Mouse (Mus musculus): ENCODE measurements around the gene Adarb1. TPM values are rescaled to one million over a fixed set of nuclear protein-coding genes. Genes with fewer than 3 reads are reported as not detected.
A peak's percentile ranks its signal among the peaks of the same experiment; 100 is the strongest.

The Adarb1 gene
- polyA plus RNA-seq, 1 experiment from 2014 or later, result 12.1 TPM

GRCm38 (mm10) chr10:77255231-77255630, 162.8 kb downstream of the Adarb1 start:
- no peak for DNase-seq
- no peak overlapping the region for H3K4me3 ChIP-seq (replicated peaks; ENCODE audit: low read depth, low read length)
- no peaks in the 10 kb centered on the region for H3K9me3 ChIP-seq (ENCODE audit: control insufficient read depth, low read length)
- no peak for ATAC-seq (ENCODE audit: low FRiP score, low TSS enrichment)
- 44% methylated on average over 3 of the region's 3 CpGs for WGBS
- H3K4me1 ChIP-seq (ENCODE audit: control insufficient read depth, insufficient read depth, low read length), result 0 out of 2 replicates have a peak, but pooled peaks cover 7% of the 10 kb centered on the region
- no peaks in the 10 kb centered on the region for H3K27me3 ChIP-seq (ENCODE audit: control insufficient read depth, insufficient read depth, low read length)
- no peak overlapping the region for H3K9ac ChIP-seq (replicated peaks; ENCODE audit: low read length)
- H3K4me2 ChIP-seq (ENCODE audit: low read length), result no peak overlapping the region
- no peak overlapping the region for H3K27ac ChIP-seq (replicated peaks; ENCODE audit: low read depth, low read length)
- no peaks in the 10 kb centered on the region for H3K36me3 ChIP-seq (ENCODE audit: control insufficient read depth, insufficient read depth, low read length)

GRCm38 (mm10) chr10:77252790-77253189, 165.3 kb downstream of the Adarb1 start:
- Histone ChIP-seq H3K4me3 (replicated peaks; ENCODE audit: low read depth, low read length) (no peak overlapping the region), H3K9me3 (ENCODE audit: control insufficient read depth, low read length) (no peaks in the 10 kb centered on the region), H3K27me3 (ENCODE audit: control insufficient read depth, insufficient read depth, low read length) (no peaks in the 10 kb centered on the region), H3K4me2 (ENCODE audit: low read length) (no peak overlapping the region), H3K27ac (replicated peaks; ENCODE audit: low read depth, low read length) (no peak overlapping the region), H3K4me1 (ENCODE audit: control insufficient read depth, insufficient read depth, low read length) (no peaks in the 10 kb centered on the region), H3K36me3 (ENCODE audit: control insufficient read depth, insufficient read depth, low read length) (no peaks in the 10 kb centered on the region), H3K9ac (replicated peaks; ENCODE audit: low read length) (no peak overlapping the region)
- ATAC-seq (ENCODE audit: low FRiP score, low TSS enrichment), result peak; percentile 43; the same call in 1 of the 2 replicates
- peak; percentile 93 for DNase-seq
- WGBS, result under 1% methylated on average over 4 of the region's 4 CpGs

GRCm38 (mm10) chr10:77251784-77252539, 166.1 kb downstream of the Adarb1 start:
- ATAC-seq (ENCODE audit: low FRiP score, low TSS enrichment) (peak; percentile 22; the same call in 1 of the 2 replicates), DNase-seq (no peak)
- Histone ChIP-seq H3K9ac (replicated peaks; ENCODE audit: low read length) (no peak overlapping the region), H3K4me3 (replicated peaks; ENCODE audit: low read depth, low read length) (no peak overlapping the region), H3K4me1 (ENCODE audit: control insufficient read depth, insufficient read depth, low read length) (no peaks in the 10 kb centered on the region), H3K36me3 (ENCODE audit: control insufficient read depth, insufficient read depth, low read length) (no peaks in the 10 kb centered on the region), H3K9me3 (ENCODE audit: control insufficient read depth, low read length) (no peaks in the 10 kb centered on the region), H3K27ac (replicated peaks; ENCODE audit: low read depth, low read length) (no peak overlapping the region), H3K27me3 (ENCODE audit: control insufficient read depth, insufficient read depth, low read length) (no peaks in the 10 kb centered on the region), H3K4me2 (ENCODE audit: low read length) (no peak overlapping the region)
- WGBS, result 75% methylated on average over 18 of the region's 18 CpGs

GRCm38 (mm10) chr10:77251223-77251783, 166.8 kb downstream of the Adarb1 start:
- H3K4me2 ChIP-seq (ENCODE audit: low read length), result no peak overlapping the region
- no peaks in the 10 kb centered on the region for H3K36me3 ChIP-seq (ENCODE audit: control insufficient read depth, insufficient read depth, low read length)
- H3K4me3 ChIP-seq (replicated peaks; ENCODE audit: low read depth, low read length), result no peak overlapping the region
- H3K4me1 ChIP-seq (ENCODE audit: control insufficient read depth, insufficient read depth, low read length), result no peaks in the 10 kb centered on the region
- H3K27me3 ChIP-seq (ENCODE audit: control insufficient read depth, insufficient read depth, low read length), result no peaks in the 10 kb centered on the region
- 67% methylated on average over 18 of the region's 18 CpGs for WGBS
- H3K9me3 ChIP-seq (ENCODE audit: control insufficient read depth, low read length), result no peaks in the 10 kb centered on the region
- peak; percentile 22 for DNase-seq
- ATAC-seq (ENCODE audit: low FRiP score, low TSS enrichment), result no peak
- 0 out of 2 replicates have a peak overlapping the region, but pooled peaks have one; percentile 12 for H3K9ac ChIP-seq (replicated peaks; ENCODE audit: low read length)
- no peak overlapping the region for H3K27ac ChIP-seq (replicated peaks; ENCODE audit: low read depth, low read length)

GRCm38 (mm10) chr10:77247707-77248106, 170.4 kb downstream of the Adarb1 start:
- Histone ChIP-seq H3K4me3 (replicated peaks; ENCODE audit: low read depth, low read length) (no peak overlapping the region), H3K4me2 (ENCODE audit: low read length) (no peak overlapping the region), H3K9me3 (ENCODE audit: control insufficient read depth, low read length) (no peaks in the 10 kb centered on the region), H3K9ac (replicated peaks; ENCODE audit: low read length) (no peak overlapping the region), H3K27me3 (ENCODE audit: control insufficient read depth, insufficient read depth, low read length) (no peaks in the 10 kb centered on the region), H3K4me1 (ENCODE audit: control insufficient read depth, insufficient read depth, low read length) (no peaks in the 10 kb centered on the region), H3K36me3 (ENCODE audit: control insufficient read depth, insufficient read depth, low read length) (no peaks in the 10 kb centered on the region), H3K27ac (replicated peaks; ENCODE audit: low read depth, low read length) (no peak overlapping the region)
- 90% methylated on average over 7 of the region's 7 CpGs for WGBS
- DNase-seq, result no peak
- no peak for ATAC-seq (ENCODE audit: low FRiP score, low TSS enrichment)

- no peak overlapping the region for H3K4me3 ChIP-seq (replicated peaks; ENCODE audit: low read depth, low read length)
- H3K36me3 ChIP-seq (ENCODE audit: control insufficient read depth, insufficient read depth, low read length), result no peaks in the 10 kb centered on the region
- WGBS, result 90% methylated on average over 5 of the region's 5 CpGs
- ATAC-seq (ENCODE audit: low FRiP score, low TSS enrichment) (no peak), DNase-seq (no peak)
- no peak overlapping the region for H3K9ac ChIP-seq (replicated peaks; ENCODE audit: low read length)
- H3K9me3 ChIP-seq (ENCODE audit: control insufficient read depth, low read length), result no peaks in the 10 kb centered on the region
- no peaks in the 10 kb centered on the region for H3K27me3 ChIP-seq (ENCODE audit: control insufficient read depth, insufficient read depth, low read length)
- H3K27ac ChIP-seq (replicated peaks; ENCODE audit: low read depth, low read length), result no peak overlapping the region
- H3K4me2 ChIP-seq (ENCODE audit: low read length), result no peak overlapping the region
- H3K4me1 ChIP-seq (ENCODE audit: control insufficient read depth, insufficient read depth, low read length), result no peaks in the 10 kb centered on the region
Observed at GRCm38 (mm10) chr10:77247048-77247447, 171.0 kb downstream of the Adarb1 start.

GRCm38 (mm10) chr10:77244777-77245176, 173.3 kb downstream of the Adarb1 start:
- ATAC-seq (ENCODE audit: low FRiP score, low TSS enrichment), result no peak

GRCm38 (mm10) chr10:77243572-77244161, 174.4 kb downstream of the Adarb1 start:
- 76% methylated on average over 11 of the region's 11 CpGs for WGBS
- DNase-seq (no peak), ATAC-seq (ENCODE audit: low FRiP score, low TSS enrichment) (no peak)
- Histone ChIP-seq H3K36me3 (ENCODE audit: control insufficient read depth, insufficient read depth, low read length) (no peaks in the 10 kb centered on the region), H3K9ac (replicated peaks; ENCODE audit: low read length) (no peak overlapping the region), H3K4me3 (replicated peaks; ENCODE audit: low read depth, low read length) (no peak overlapping the region), H3K4me2 (ENCODE audit: low read length) (no peak overlapping the region), H3K27me3 (ENCODE audit: control insufficient read depth, insufficient read depth, low read length) (no peaks in the 10 kb centered on the region), H3K9me3 (ENCODE audit: control insufficient read depth, low read length) (no peaks in the 10 kb centered on the region), H3K4me1 (ENCODE audit: control insufficient read depth, insufficient read depth, low read length) (no peaks in the 10 kb centered on the region), H3K27ac (replicated peaks; ENCODE audit: low read depth, low read length) (no peak overlapping the region)

More at GRCm38 (mm10) chr10:77244777-77245176, 173.3 kb downstream of the Adarb1 start:
- Histone ChIP-seq H3K9ac (replicated peaks; ENCODE audit: low read length) (no peak overlapping the region), H3K36me3 (ENCODE audit: control insufficient read depth, insufficient read depth, low read length) (no peaks in the 10 kb centered on the region), H3K9me3 (ENCODE audit: control insufficient read depth, low read length) (no peaks in the 10 kb centered on the region), H3K4me3 (replicated peaks; ENCODE audit: low read depth, low read length) (no peak overlapping the region), H3K27me3 (ENCODE audit: control insufficient read depth, insufficient read depth, low read length) (no peaks in the 10 kb centered on the region), H3K4me2 (ENCODE audit: low read length) (no peak overlapping the region), H3K4me1 (ENCODE audit: control insufficient read depth, insufficient read depth, low read length) (no peaks in the 10 kb centered on the region), H3K27ac (replicated peaks; ENCODE audit: low read depth, low read length) (no peak overlapping the region)
- no peak for DNase-seq
- WGBS, result 89% methylated on average over 6 of the region's 6 CpGs
